In genomic region chr9:119419852-119420438, GRCm38 (mm10) we compare ENCODE assay signal across 23 mouse cellular contexts. TPM values are rescaled to one million over a fixed set of nuclear protein-coding genes. Genes with fewer than 3 reads are reported as not detected.
DNase-seq lines count a peak whose midpoint lies in the region; ATAC-seq and TF ChIP-seq lines count a peak whose summit lies in the region.
"Had no signal": no experiment of that assay in that cellular context is flagged by ENCODE, and none has a peak within 500 bp of the region (broad histone marks: within the 10 kb centered on the region; RNA-seq: fewer than 3 reads in every experiment).

No protein-coding gene starts in this region.

- peaks cover 2% of the 10 kb centered on the region for H3K4me1 ChIP-seq in hindbrain, postnatal 0 days (ENCODE audit: insufficient read depth, low read length)
- peaks cover 22% of the 10 kb centered on the region for H3K4me1 ChIP-seq in hindbrain, embryonic 14.5 days (replicated peaks; ENCODE audit: control insufficient read depth, insufficient read depth, low read length)

- H3K36me3 ChIP-seq in hindbrain, postnatal 0 days (ENCODE audit: insufficient read depth, low read length): no peaks in the 10 kb centered on the region
- no peaks in the 10 kb centered on the region for H3K36me3 ChIP-seq in hindbrain, embryonic 14.5 days (replicated peaks; ENCODE audit: control insufficient read depth, insufficient read depth)
- H3K36me3 ChIP-seq: liver, embryonic 15.5 days; neural tube, embryonic 13.5 days had no signal

- no peak overlapping the region for H3K4me3 ChIP-seq in gastrocnemius, adult 2 months
- no peak overlapping the region for H3K4me3 ChIP-seq in hindbrain, postnatal 0 days (ENCODE audit: low read length)
- no peak overlapping the region for H3K4me3 ChIP-seq in hindbrain, embryonic 14.5 days (replicated peaks; ENCODE audit: low read length)
- H3K4me3 ChIP-seq: forebrain, embryonic 13.5 days; liver, embryonic 15.5 days; megakaryocyte, embryonic 14.5 days; neural tube, embryonic 13.5 days had no signal

- H3K27ac ChIP-seq in gastrocnemius, adult 2 months: peak overlapping the region; percentile 21; the same call in 1 of the 2 replicates
- H3K27ac ChIP-seq in hindbrain, postnatal 0 days: peak overlapping the region; percentile 28; the same call in 1 of the 2 replicates
- H3K27ac ChIP-seq in hindbrain, embryonic 14.5 days: no peak overlapping the region
- H3K27ac ChIP-seq: forebrain, embryonic 13.5 days; liver, embryonic 15.5 days; neural tube, embryonic 13.5 days had no signal

- intact Hi-C loops in gastrocnemius, adult 2 months (cut with DNase I): no loop called here
- intact Hi-C loops in gastrocnemius, postnatal 14 days (cut with DNase I; ENCODE audit: low total_unique reads): no loop called here

- H3K4me2 ChIP-seq in hindbrain, postnatal 0 days (ENCODE audit: low read depth, low read length): no peak overlapping the region
- no peak overlapping the region for H3K4me2 ChIP-seq in hindbrain, embryonic 14.5 days (replicated peaks)
- H3K4me2 ChIP-seq: forebrain, embryonic 13.5 days; liver, embryonic 15.5 days; neural tube, embryonic 13.5 days had no signal

- H3K9ac ChIP-seq in hindbrain, postnatal 0 days (replicated peaks; ENCODE audit: low read length): no peak overlapping the region
- no peak overlapping the region for H3K9ac ChIP-seq in hindbrain, embryonic 14.5 days
- H3K9ac ChIP-seq: forebrain, embryonic 13.5 days; liver, embryonic 15.5 days; neural tube, embryonic 13.5 days had no signal

- ATAC-seq in hindbrain, postnatal 0 days: peak; percentile 66
- no peak for ATAC-seq in hindbrain, embryonic 14.5 days (ENCODE audit: low FRiP score)
- ATAC-seq: forebrain, embryonic 13.5 days had no signal

- no peaks in the 10 kb centered on the region for H3K9me3 ChIP-seq in hindbrain, postnatal 0 days (ENCODE audit: low read length)
- no peaks in the 10 kb centered on the region for H3K9me3 ChIP-seq in hindbrain, embryonic 14.5 days (ENCODE audit: control insufficient read depth, low read length)
- H3K9me3 ChIP-seq: forebrain, embryonic 13.5 days; liver, embryonic 15.5 days; megakaryocyte, embryonic 14.5 days; neural tube, embryonic 13.5 days had no signal

- no peak for TF ChIP-seq CTCF in gastrocnemius, adult 2 months (IDR thresholded peaks at IDR 0.05)
- no peak for TF ChIP-seq CTCF in hindbrain, postnatal 0 days (IDR thresholded peaks at IDR 0.05; ENCODE audit: low read depth)

- 56% methylated on average over 12 of the region's 12 CpGs for WGBS in hindbrain, postnatal 0 days
- 78% methylated on average over 12 of the region's 12 CpGs for WGBS in hindbrain, embryonic 14.5 days

- H3K27me3 ChIP-seq in hindbrain, postnatal 0 days (ENCODE audit: insufficient read depth, low read length): no peaks in the 10 kb centered on the region
- no peaks in the 10 kb centered on the region for H3K27me3 ChIP-seq in hindbrain, embryonic 14.5 days (ENCODE audit: control insufficient read depth, insufficient read depth, low read length)
- H3K27me3 ChIP-seq: forebrain, embryonic 13.5 days; liver, embryonic 15.5 days; neural tube, embryonic 13.5 days had no signal

- DNase-seq in gastrocnemius, adult 2 months: peak; percentile 20
- DNase-seq in gastrocnemius, postnatal 14 days: no peak
- DNase-seq in hindbrain, postnatal 0 days (ENCODE audit: low spot score): peak; percentile 45
- DNase-seq in hindbrain, embryonic 14.5 days (ENCODE audit: low spot score): no peak
- peak; percentile 74 for DNase-seq in cerebellum, adult 11-12 months
- DNase-seq in cerebellum, postnatal 25 days: peak; percentile 68 to 77
- DNase-seq in layer of hippocampus, adult 9-11 months: no peak
- DNase-seq: adrenal gland, postnatal 25 days; embryo, embryonic 11 days; gastrocnemius, postnatal 36 days; heart, postnatal 10 days; kidney, adult 2 months; kidney, postnatal 25 days; lung, postnatal 10 days; right cerebral cortex, postnatal 4 days; thymus, postnatal 36 days had no signal

RNA-seq across cellular contexts. Expression of gene Acvr2b, which starts 18.0 kb away (rescaled TPM):
- total RNA-seq in gastrocnemius, adult 2 months (2021): 10 to 100 TPM; 14.5 to 20.6 TPM
- total RNA-seq in gastrocnemius, postnatal 14 days (2021): 1 to 10 TPM; 6.5 to 7.3 TPM
- total RNA-seq in hindbrain, postnatal 0 days (2014; rRNA removed): 24.3 and 38.0 TPM in 2 replicates
- 21.8 and 28.2 TPM in 2 replicates for polyA plus RNA-seq in hindbrain, postnatal 0 days (2015; fragmentation: Nextera tagmentation; extraction: Ambion mirVana)
- 45.4 and 49.3 TPM in 2 replicates for polyA plus RNA-seq in hindbrain, embryonic 14.5 days (2014; fragmentation: Nextera tagmentation; extraction: Ambion mirVana)

RNA-seq across cellular contexts. Expression of gene Exog, which starts 24.8 kb away (rescaled TPM):
- 1 to 10 TPM; 1.6 to 2.3 TPM for total RNA-seq in gastrocnemius, adult 2 months (2021)
- 1 to 10 TPM; 1.4 to 1.9 TPM for total RNA-seq in gastrocnemius, postnatal 14 days (2021)
- total RNA-seq in hindbrain, postnatal 0 days (2014; rRNA removed): 16.6 and 19.4 TPM in 2 replicates
- polyA plus RNA-seq in hindbrain, postnatal 0 days (2015; fragmentation: Nextera tagmentation; extraction: Ambion mirVana): 30.1 and 30.6 TPM in 2 replicates
- 52.7 and 56.7 TPM in 2 replicates for polyA plus RNA-seq in hindbrain, embryonic 14.5 days (2014; fragmentation: Nextera tagmentation; extraction: Ambion mirVana)

RNA-seq across cellular contexts. Expression of gene Slc22a14, which starts 54.6 kb away (rescaled TPM):
- total RNA-seq in gastrocnemius, adult 2 months (2021): not detected
- not detected for total RNA-seq in gastrocnemius, postnatal 14 days (2021)
- not detected in 2 replicates for total RNA-seq in hindbrain, postnatal 0 days (2014; rRNA removed)
- polyA plus RNA-seq in hindbrain, postnatal 0 days (2015; fragmentation: Nextera tagmentation; extraction: Ambion mirVana): 0.14 TPM in 1 of 2 replicates, not detected in the other
- not detected in 2 replicates for polyA plus RNA-seq in hindbrain, embryonic 14.5 days (2014; fragmentation: Nextera tagmentation; extraction: Ambion mirVana)
- total RNA-seq: adrenal gland, postnatal 25 days; CH12.LX; gastrocnemius, postnatal 36 days; layer of hippocampus, postnatal 10 days; left cerebral cortex, postnatal 10 days had no signal
- polyA plus RNA-seq: forebrain, embryonic 13.5 days; neural tube, embryonic 13.5 days had no signal

Comparison
In these comparisons a context has a peak if more than half of its experiments do, and no peak if none do; other contexts are left out.
1. DNase-seq: peak in gastrocnemius, adult 2 months (single experiment), hindbrain, postnatal 0 days (single experiment), cerebellum, adult 11-12 months (single experiment) and cerebellum, postnatal 25 days (2 of 2); none in gastrocnemius, postnatal 14 days (single experiment), hindbrain, embryonic 14.5 days (single experiment) and layer of hippocampus, adult 9-11 months (single experiment).